Mouse (Mus musculus): ENCODE measurements around the gene Hebp2.

GRCm38 (mm10) chr10:18572581-18572980 is 26.7 kb upstream of the Hebp2 start:
- peak; percentile 70 for TF ChIP-seq CTCF (IDR thresholded peaks at IDR 0.05; ENCODE audit: low read depth)
- no peak for TF ChIP-seq EP300 (optimal IDR thresholded peaks at IDR 0.05)

Measured in stomach, postnatal 0 days (tissue).